Mouse (Mus musculus) kidney, adult 2 months (tissue): ENCODE measurements around the gene Zxdc. TPM values are rescaled to one million over a fixed set of nuclear protein-coding genes. Genes with fewer than 3 reads are reported as not detected.

ENCODE experiments used
- DNase-seq: peaks from one replicate; pipeline ENCODE4 v3.0.0; 2021
- H3K27ac ChIP-seq: fragments of 200-500 bp; 2 replicates; pipeline ENCODE4 v1.5.1; 2012; ENCODE audit warnings: low read depth, low read length, control low read depth, inconsistent platforms; ENCODE audit not compliant: insufficient read depth
- H3K27me3 ChIP-seq: fragments of 200-500 bp; replicated peaks from 2 replicates; pipeline ENCODE4 v1.6.1; 2012; ENCODE audit warnings: mild to moderate bottlenecking, moderate library complexity, low read length, inconsistent platforms; ENCODE audit not compliant: control insufficient read depth, insufficient read depth
- H3K36me3 ChIP-seq: fragments of 200-500 bp; 2 replicates; pipeline ENCODE4 v1.6.1; 2012; ENCODE audit warnings: mild to moderate bottlenecking, moderate library complexity, low read length, inconsistent platforms; ENCODE audit not compliant: control insufficient read depth, insufficient read depth
- H3K4me1 ChIP-seq: fragments of 200-500 bp; 2 replicates; pipeline ENCODE4 v1.6.1; 2011; ENCODE audit warnings: low read length; ENCODE audit not compliant: control insufficient read depth, insufficient read depth
- H3K4me3 ChIP-seq: fragments of 200-500 bp; 2 replicates; pipeline ENCODE4 v1.5.1; 2011; ENCODE audit warnings: mild to moderate bottlenecking, low read depth, low read length, control low read depth; ENCODE audit not compliant: insufficient read depth
- CTCF ChIP-seq: fragments of 200-500 bp; conservative IDR thresholded peaks from 2 replicates; pipeline ENCODE4 v1.5.1; 2011; ENCODE audit warnings: low read depth, mild to moderate bottlenecking, control low read depth, low read length, moderate library complexity, mixed read lengths; ENCODE audit not compliant: insufficient read depth, insufficient read length
- POLR2A ChIP-seq: fragments of 200-500 bp; IDR thresholded peaks from one replicate; pipeline ENCODE4 v1.6.1; 2011; ENCODE audit warnings: low read depth, low read length, control low read depth
- WGBS: fragments of 180-500 bp; shearing (Covaris S2); methylation state at CpG from one replicate; pipeline ENCODE4 v1.1.7; 2018; 5-methylcytosine and 5-hydroxymethylcytosine counted together
- polyA plus RNA-seq: library from polyadenylated mRNA; depleted of rRNA; stranded (reverse); fragments of >200 nt; gene quantifications from 2 replicates; pipeline ENCODE4 v1.2.3, GENCODE M21; 2012

The Zxdc gene
- polyA plus RNA-seq, 1 experiment: 12.6 TPM

DNA sequence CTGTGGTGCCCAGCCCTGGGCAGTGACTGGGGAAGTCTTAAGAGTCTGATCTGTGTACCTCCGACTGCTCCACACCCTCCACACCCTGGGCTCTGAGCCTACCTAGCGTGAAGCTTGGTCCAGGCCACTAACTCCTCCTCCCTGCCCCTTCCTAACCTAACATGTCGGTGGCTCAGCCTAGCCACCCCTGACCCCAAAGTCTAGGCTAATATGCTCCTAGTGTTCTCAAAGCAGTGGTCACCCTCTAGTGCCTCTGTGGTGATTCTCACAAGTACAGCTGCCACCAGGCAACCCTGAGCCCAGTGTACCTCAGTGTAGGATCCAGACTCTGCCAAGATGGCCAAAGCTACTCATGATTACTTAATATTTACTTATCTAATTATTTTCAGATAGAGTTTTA, 65.4 kb downstream of the Zxdc start:
- no peak for DNase-seq
- H3K27ac ChIP-seq: no peak overlapping the region
- TF ChIP-seq CTCF (no peak), POLR2A (no peak)
- no peaks in the 10 kb centered on the region for H3K27me3 ChIP-seq
- no peak overlapping the region for H3K4me3 ChIP-seq
- 0 out of 2 replicates have a peak, but pooled peaks cover 3% of the 10 kb centered on the region for H3K4me1 ChIP-seq
- no peaks in the 10 kb centered on the region for H3K36me3 ChIP-seq
- 60% methylated on average over 3 of the region's 3 CpGs for WGBS

DNA sequence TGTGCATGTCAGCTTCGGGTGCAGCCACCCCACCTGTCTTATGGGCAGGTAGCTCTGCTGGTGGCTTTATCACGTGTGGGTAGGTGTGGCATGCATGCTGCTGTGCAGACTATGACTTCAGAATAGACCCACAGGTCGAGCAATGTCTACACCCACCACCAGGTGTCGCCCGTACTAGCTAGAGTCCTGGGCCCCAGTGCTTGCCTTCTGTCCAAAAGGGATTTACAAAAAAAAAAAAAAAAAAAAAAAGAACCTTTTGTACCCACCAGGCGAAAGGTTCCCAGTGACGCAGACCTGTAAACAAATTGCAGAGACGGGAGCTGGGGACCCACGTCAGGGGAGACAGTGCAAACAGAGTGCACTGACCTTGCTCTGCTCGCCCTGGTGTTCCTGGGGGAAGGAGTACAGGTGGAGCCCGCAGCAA, 65.9 kb downstream of the Zxdc start:
- Histone ChIP-seq H3K36me3 (no peaks in the 10 kb centered on the region), H3K27ac (no peak overlapping the region), H3K27me3 (no peaks in the 10 kb centered on the region), H3K4me3 (no peak overlapping the region), H3K4me1 (no peaks in the 10 kb centered on the region)
- WGBS: 12% methylated on average over 11 of the region's 11 CpGs
- TF ChIP-seq POLR2A: no peak
- TF ChIP-seq CTCF: peak; percentile 78
- DNase-seq: peak; percentile 93

DNA sequence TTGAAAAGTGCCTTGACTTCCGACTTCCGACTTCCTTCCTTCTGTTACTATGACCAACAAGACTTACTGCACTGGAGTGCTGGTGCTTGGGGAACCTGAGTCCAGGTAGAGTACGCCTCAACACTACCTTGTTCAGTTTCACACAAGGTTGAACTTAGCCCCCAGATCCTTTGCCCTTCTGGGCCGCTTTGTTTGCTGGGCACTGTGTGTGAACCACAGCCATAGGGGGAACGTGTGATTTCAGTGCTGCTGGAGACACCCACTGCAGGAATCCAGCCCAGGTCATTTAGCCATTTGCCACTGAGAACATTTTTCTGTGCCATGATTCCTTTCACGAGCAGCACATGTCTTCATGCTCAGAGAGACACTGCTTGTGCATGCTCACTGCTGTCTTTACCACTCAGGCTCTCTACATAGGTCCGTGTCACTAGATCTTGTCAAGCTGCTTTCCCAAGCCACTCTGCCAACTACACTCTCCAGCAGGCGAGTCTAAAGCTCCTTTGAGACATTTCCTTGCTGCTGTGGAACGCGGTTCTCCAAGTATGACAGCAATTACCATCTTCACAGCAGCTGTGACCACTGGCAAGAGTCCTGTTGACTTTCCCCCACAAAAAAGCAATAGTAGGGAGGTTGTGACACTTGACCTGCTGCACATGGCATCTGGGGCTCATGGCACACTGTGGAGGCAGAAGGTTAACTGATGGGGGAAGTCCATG, 67.1 kb downstream of the Zxdc start:
- Histone ChIP-seq H3K36me3 (no peaks in the 10 kb centered on the region), H3K27ac (no peak overlapping the region), H3K27me3 (no peaks in the 10 kb centered on the region), H3K4me1 (no peaks in the 10 kb centered on the region), H3K4me3 (no peak overlapping the region)
- 77% methylated on average over 10 of the region's 10 CpGs for WGBS
- TF ChIP-seq POLR2A (no peak), CTCF (no peak)
- DNase-seq: no peak

DNA sequence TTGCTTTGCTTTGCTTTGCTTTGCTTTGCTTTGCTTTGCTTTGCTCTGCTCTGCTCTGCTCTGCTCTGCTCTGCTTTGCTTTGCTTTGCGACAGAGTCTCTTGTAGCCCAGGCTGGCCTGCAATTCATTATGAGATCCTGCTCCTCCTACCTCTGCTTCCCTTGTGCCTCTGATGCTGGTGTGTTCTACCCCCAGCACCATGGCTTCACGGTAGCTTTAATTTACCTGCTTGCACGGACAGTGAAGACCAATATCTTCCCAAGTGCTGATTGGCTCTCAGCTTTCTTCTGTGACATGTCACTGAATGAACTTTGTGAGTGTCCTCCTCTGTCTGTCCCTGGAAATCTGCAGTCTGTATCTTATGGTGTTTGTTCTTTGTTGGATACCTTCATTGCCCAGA, 67.7 kb downstream of the Zxdc start:
- no peak overlapping the region for H3K27ac ChIP-seq
- H3K36me3 ChIP-seq: no peaks in the 10 kb centered on the region
- H3K4me1 ChIP-seq: no peaks in the 10 kb centered on the region
- WGBS: 94% methylated on average over 3 of the region's 3 CpGs
- no peak overlapping the region for H3K4me3 ChIP-seq
- DNase-seq: no peak
- no peaks in the 10 kb centered on the region for H3K27me3 ChIP-seq
- TF ChIP-seq CTCF: no peak

DNA sequence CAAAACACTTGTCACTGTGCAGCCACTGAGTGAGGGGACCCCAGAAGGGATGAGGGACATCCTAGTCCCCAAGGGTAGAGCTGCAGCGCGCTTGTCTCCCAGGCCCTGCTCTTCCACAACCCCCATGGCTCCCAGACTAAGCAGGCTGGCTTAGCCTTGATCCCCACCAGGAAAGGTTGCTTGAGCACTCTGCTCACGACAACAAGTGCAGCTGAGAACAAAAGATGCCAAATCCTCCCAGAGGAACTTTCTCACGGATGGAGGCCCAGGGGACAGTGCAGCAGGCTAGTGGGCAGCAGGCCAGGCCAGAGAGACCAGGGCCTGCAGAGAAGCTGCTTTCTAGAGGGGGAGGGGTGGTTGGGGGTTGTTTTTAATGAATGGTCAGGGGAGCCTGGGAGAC, 77.6 kb downstream of the Zxdc start:
- WGBS: 64% methylated on average over 4 of the region's 4 CpGs
- Histone ChIP-seq H3K27me3 (no peaks in the 10 kb centered on the region), H3K4me3 (no peak overlapping the region), H3K27ac (no peak overlapping the region), H3K4me1 (peaks cover 12% of the 10 kb centered on the region; the same call in 1 of the 2 replicates), H3K36me3 (no peaks in the 10 kb centered on the region)
- DNase-seq: no peak
- TF ChIP-seq POLR2A (no peak), CTCF (no peak)

DNA sequence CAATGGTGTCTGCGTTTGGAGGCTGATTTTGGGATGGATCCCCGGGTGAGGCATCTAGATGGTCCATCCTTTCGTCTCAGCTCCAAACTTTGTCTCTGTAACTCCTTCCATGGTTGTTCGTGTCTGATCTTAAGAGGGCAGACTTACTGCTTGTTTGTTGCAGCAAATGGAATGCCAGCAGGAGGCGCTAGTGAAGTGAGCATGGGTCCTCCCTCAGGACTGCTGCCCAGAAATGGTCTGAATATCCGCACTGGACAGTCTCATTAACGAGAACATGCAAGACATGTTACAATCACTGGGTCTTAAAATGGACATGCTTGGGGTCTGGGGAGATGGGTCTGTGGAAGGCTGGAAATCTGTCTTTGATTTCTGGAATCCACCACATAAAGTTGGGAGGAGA, 80.9 kb downstream of the Zxdc start:
- peak; percentile 94 for DNase-seq
- no peaks in the 10 kb centered on the region for H3K27me3 ChIP-seq
- 24% methylated on average over 7 of the region's 7 CpGs for WGBS
- H3K4me3 ChIP-seq: no peak overlapping the region
- H3K4me1 ChIP-seq: peaks cover 12% of the 10 kb centered on the region; the same call in 1 of the 2 replicates
- H3K36me3 ChIP-seq: no peaks in the 10 kb centered on the region
- peak overlapping the region; percentile 67 for H3K27ac ChIP-seq
- peak; percentile 98 for TF ChIP-seq CTCF
- no peak for TF ChIP-seq POLR2A

DNA sequence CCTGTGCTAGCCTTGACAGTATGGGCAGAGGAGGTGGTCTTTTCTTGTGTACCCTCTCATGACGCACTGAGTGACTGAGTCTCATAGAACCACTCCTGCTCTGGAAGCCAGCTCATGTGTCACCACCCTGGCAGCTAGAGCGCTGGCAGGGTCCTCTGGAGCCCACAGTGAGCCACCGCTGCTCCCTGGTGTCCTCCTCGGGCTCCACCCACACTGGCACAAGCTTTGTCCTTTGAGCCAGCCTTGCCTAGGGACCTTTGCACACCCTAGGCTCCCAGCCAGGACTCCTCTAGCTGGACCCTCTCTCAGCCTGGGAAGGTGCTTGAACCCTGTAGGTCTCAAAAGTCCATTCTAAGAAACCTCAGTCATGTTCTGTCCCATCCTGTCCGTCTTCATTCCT, 81.4 kb downstream of the Zxdc start:
- TF ChIP-seq CTCF (no peak), POLR2A (no peak)
- Histone ChIP-seq H3K4me3 (no peak overlapping the region), H3K4me1 (peaks cover 12% of the 10 kb centered on the region; the same call in 1 of the 2 replicates), H3K36me3 (no peaks in the 10 kb centered on the region), H3K27ac (peak overlapping the region; percentile 79), H3K27me3 (no peaks in the 10 kb centered on the region)
- DNase-seq: peak; percentile 96
- WGBS: 50% methylated on average over 5 of the region's 5 CpGs
